Mouse (Mus musculus): ENCODE measurements around the gene Ifrd1.
"Not testable (repeated sequence)": the region's sequence is repeated elsewhere in the genome, so short reads cannot be mapped to it uniquely, and the experiment has no call there.

Gene Ifrd1

GRCm38 (mm10) chr12:40248454-40249180 lies at the start of gene Ifrd1:
Gene Ifrd1 (minus strand): TSS chr12:40248504.
- peak; percentile 8 to 36 for DNase-seq (ENCODE audit: low spot score in 2 of 2)

GRCm38 (mm10) chr12:40286539-40286938 lies 38.2 kb upstream of the Ifrd1 start:
- DNase-seq (ENCODE audit: low spot score in 2 of 2), result no peak

GRCm38 (mm10) chr12:40280596-40281325 lies 32.5 kb upstream of the Ifrd1 start:
- DNase-seq (ENCODE audit: low spot score in 2 of 2), result no peak

GRCm38 (mm10) chr12:40277581-40277980 lies 29.3 kb upstream of the Ifrd1 start:
- no peak for DNase-seq (ENCODE audit: low spot score in 2 of 2)

- DNase-seq (ENCODE audit: low spot score in 2 of 2), result no peak
These were observed 26.6 kb upstream of the Ifrd1 start for GRCm38 (mm10) chr12:40274931-40275330.

- DNase-seq (ENCODE audit: low spot score in 2 of 2), result no peak
These were observed 25.0 kb upstream of the Ifrd1 start for GRCm38 (mm10) chr12:40273339-40273738.

GRCm38 (mm10) chr12:40272710-40273109 lies 24.4 kb upstream of the Ifrd1 start:
- DNase-seq (ENCODE audit: low spot score in 2 of 2), result no peak

GRCm38 (mm10) chr12:40268313-40268712 lies 20.0 kb upstream of the Ifrd1 start:
- DNase-seq (ENCODE audit: low spot score in 2 of 2), result no peak

- DNase-seq (ENCODE audit: low spot score in 2 of 2), result no peak
These were observed 15.4 kb upstream of the Ifrd1 start for GRCm38 (mm10) chr12:40263712-40264111.

GRCm38 (mm10) chr12:40263006-40263405 lies 14.7 kb upstream of the Ifrd1 start:
- DNase-seq (ENCODE audit: low spot score in 2 of 2), result no peak

- DNase-seq (ENCODE audit: low spot score in 2 of 2), result no peak
These were observed 10.2 kb upstream of the Ifrd1 start for GRCm38 (mm10) chr12:40258462-40259000.

- DNase-seq (ENCODE audit: low spot score in 2 of 2), result peak; percentile 48 to 55
These were observed 8.9 kb upstream of the Ifrd1 start for GRCm38 (mm10) chr12:40257226-40257625.

GRCm38 (mm10) chr12:40256543-40256942 lies 8.2 kb upstream of the Ifrd1 start:
- DNase-seq (ENCODE audit: low spot score in 2 of 2), result no peak

GRCm38 (mm10) chr12:40256033-40256432 lies 7.7 kb upstream of the Ifrd1 start:
- no peak for DNase-seq (ENCODE audit: low spot score in 2 of 2)

GRCm38 (mm10) chr12:40255310-40255709 lies 7.0 kb upstream of the Ifrd1 start:
- DNase-seq (ENCODE audit: low spot score in 2 of 2), result not testable (repeated sequence)

GRCm38 (mm10) chr12:40254729-40255128 lies 6.4 kb upstream of the Ifrd1 start:
- no peak for DNase-seq (ENCODE audit: low spot score in 2 of 2)

GRCm38 (mm10) chr12:40253241-40253640 lies 4.9 kb upstream of the Ifrd1 start:
- no peak for DNase-seq (ENCODE audit: low spot score in 2 of 2)

- DNase-seq (ENCODE audit: low spot score in 2 of 2), result no peak
These were observed 2.0 kb upstream of the Ifrd1 start for GRCm38 (mm10) chr12:40250256-40250655.

GRCm38 (mm10) chr12:40247976-40248375 lies 328 bp downstream of the Ifrd1 start:
- peak in 1 of 2 experiments; percentile 10 for DNase-seq (ENCODE audit: low spot score in 2 of 2)

- DNase-seq (ENCODE audit: low spot score in 2 of 2), result no peak
These were observed 920 bp downstream of the Ifrd1 start for GRCm38 (mm10) chr12:40247384-40247783.

GRCm38 (mm10) chr12:40245434-40245970 lies 2.8 kb downstream of the Ifrd1 start:
- no peak for DNase-seq (ENCODE audit: low spot score in 2 of 2)

- DNase-seq (ENCODE audit: low spot score in 2 of 2), result no peak
These were observed 3.4 kb downstream of the Ifrd1 start for GRCm38 (mm10) chr12:40244926-40245325.

- no peak for DNase-seq (ENCODE audit: low spot score in 2 of 2)
These were observed 4.5 kb downstream of the Ifrd1 start for GRCm38 (mm10) chr12:40243821-40244221.
